ENCODE assay signal across 22 mouse cellular contexts in the genomic region with DNA sequence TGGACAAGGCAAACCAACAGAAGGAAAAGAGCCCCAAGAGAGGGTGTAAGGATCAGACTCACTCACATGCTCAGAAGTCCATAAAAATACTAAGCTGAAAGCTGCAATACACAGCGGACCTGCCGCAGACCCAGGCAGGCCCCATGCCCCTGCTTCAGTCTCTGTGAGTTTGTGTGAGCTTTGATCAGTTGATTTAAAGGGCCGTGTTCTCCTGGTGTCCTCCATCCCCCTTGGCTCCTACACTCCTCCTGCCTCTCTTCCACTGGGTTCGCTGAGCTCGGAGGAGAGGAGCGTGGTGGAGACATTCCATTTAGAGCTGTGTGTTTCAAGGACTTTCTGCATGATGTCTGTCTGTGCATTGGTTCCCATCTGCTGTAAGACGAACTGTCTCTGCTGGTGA.
"Had no signal": no experiment of that assay in that cellular context is flagged by ENCODE, and none has a peak within 500 bp of the region (broad histone marks: within the 10 kb centered on the region; RNA-seq: fewer than 3 reads in every experiment).

No protein-coding gene starts in this region.

- H3K4me1 ChIP-seq: midbrain, embryonic 10.5 days; midbrain, embryonic 15.5 days; neural tube, embryonic 12.5 days; neural tube, embryonic 15.5 days had no signal

- ATAC-seq: midbrain, embryonic 15.5 days had no signal

- H3K27me3 ChIP-seq: limb, embryonic 12.5 days; liver, embryonic 13.5 days; midbrain, embryonic 15.5 days; neural tube, embryonic 12.5 days; neural tube, embryonic 15.5 days had no signal

- H3K9me3 ChIP-seq: limb, embryonic 12.5 days; liver, embryonic 13.5 days; midbrain, embryonic 10.5 days; midbrain, embryonic 15.5 days; neural tube, embryonic 12.5 days; neural tube, embryonic 15.5 days had no signal

- H3K36me3 ChIP-seq: liver, embryonic 13.5 days; midbrain, embryonic 15.5 days; neural tube, embryonic 12.5 days; neural tube, embryonic 15.5 days had no signal

- H3K4me2 ChIP-seq: limb, embryonic 12.5 days; liver, embryonic 13.5 days; midbrain, embryonic 15.5 days; neural tube, embryonic 12.5 days; neural tube, embryonic 15.5 days had no signal

- H3K27ac ChIP-seq: left cerebral cortex, adult 2 months; limb, embryonic 12.5 days; liver, embryonic 13.5 days; midbrain, embryonic 10.5 days; midbrain, embryonic 15.5 days; neural tube, embryonic 12.5 days; neural tube, embryonic 15.5 days; stomach, postnatal 0 days had no signal

- H3K9ac ChIP-seq: limb, embryonic 12.5 days; liver, embryonic 13.5 days; midbrain, embryonic 15.5 days; neural tube, embryonic 12.5 days; neural tube, embryonic 15.5 days had no signal

- DNase-seq: kidney, adult 18-20 months; kidney, adult 9 months; kidney, postnatal 14 days; kidney, postnatal 4 days; layer of hippocampus, postnatal 36 days; liver, embryonic 13.5 days; lung, adult 2 months; lung, postnatal 36 days; right cerebral cortex, adult 18-20 months; right cerebral cortex, postnatal 14 days; right cerebral cortex, postnatal 4 days; thymus, adult 2 months; thymus, postnatal 14 days; thymus, postnatal 4 days had no signal

- H3K4me3 ChIP-seq: left cerebral cortex, adult 2 months; limb, embryonic 12.5 days; liver, embryonic 13.5 days; megakaryocyte, embryonic 14.5 days; midbrain, embryonic 10.5 days; midbrain, embryonic 15.5 days; neural tube, embryonic 12.5 days; neural tube, embryonic 15.5 days had no signal
